Mouse (Mus musculus) kidney, postnatal 14 days (tissue): ENCODE data around the gene Nudt14.

ENCODE experiments used
- DNase-seq: peaks from one replicate; pipeline ENCODE4 v3.0.0; 2022; ENCODE audit warnings: mixed read lengths

Nudt14 gene

GRCm38 (mm10) chr12:112941776-112942713 lies at the start of gene Nudt14:
Gene Nudt14, minus strand, starts transcription at chr12:112942124.
- peak; percentile 90 for DNase-seq

- no peak for DNase-seq
Measured at GRCm38 (mm10) chr12:112991444-112991843, 49.5 kb upstream of the Nudt14 start.

- no peak for DNase-seq
Measured at GRCm38 (mm10) chr12:112990706-112991405, 48.9 kb upstream of the Nudt14 start.

- DNase-seq: no peak
Measured at GRCm38 (mm10) chr12:112987877-112988276, 46.0 kb upstream of the Nudt14 start.

- DNase-seq: no peak
Measured at GRCm38 (mm10) chr12:112985346-112985745, 43.4 kb upstream of the Nudt14 start.

- DNase-seq: no peak
Measured at GRCm38 (mm10) chr12:112982031-112982430, 40.1 kb upstream of the Nudt14 start.

GRCm38 (mm10) chr12:112977156-112977555 lies 35.2 kb upstream of the Nudt14 start:
- no peak for DNase-seq

GRCm38 (mm10) chr12:112976371-112977073 lies 34.6 kb upstream of the Nudt14 start, which contains the start of gene Btbd6:
Gene Btbd6, plus strand, starts transcription at chr12:112976482.
- peak; percentile 95 for DNase-seq

GRCm38 (mm10) chr12:112974736-112975135 lies 32.8 kb upstream of the Nudt14 start:
- DNase-seq: no peak

- DNase-seq: no peak
Measured at GRCm38 (mm10) chr12:112969616-112970015, 27.7 kb upstream of the Nudt14 start.

- DNase-seq: no peak
Measured at GRCm38 (mm10) chr12:112968943-112969342, 27.0 kb upstream of the Nudt14 start.

GRCm38 (mm10) chr12:112965783-112966182 lies 23.9 kb upstream of the Nudt14 start:
- no peak for DNase-seq

- DNase-seq: peak; percentile 42
Measured at GRCm38 (mm10) chr12:112961872-112962271, 19.9 kb upstream of the Nudt14 start.

- no peak for DNase-seq
Measured at GRCm38 (mm10) chr12:112961428-112961827, 19.5 kb upstream of the Nudt14 start.

- DNase-seq: no peak
Measured at GRCm38 (mm10) chr12:112959421-112959820, 17.5 kb upstream of the Nudt14 start.

GRCm38 (mm10) chr12:112958303-112958702 lies 16.4 kb upstream of the Nudt14 start:
- peak; percentile 56 for DNase-seq

- peak; percentile 83 for DNase-seq
Measured at GRCm38 (mm10) chr12:112955800-112956199, 13.9 kb upstream of the Nudt14 start.

- DNase-seq: no peak
Measured at GRCm38 (mm10) chr12:112952926-112953565, 11.1 kb upstream of the Nudt14 start.

- DNase-seq: peak; percentile 63
Measured at GRCm38 (mm10) chr12:112952433-112952832, 10.5 kb upstream of the Nudt14 start.

- DNase-seq: no peak
Measured at GRCm38 (mm10) chr12:112951150-112951842, 9.4 kb upstream of the Nudt14 start.

GRCm38 (mm10) chr12:112950761-112951129 lies 8.8 kb upstream of the Nudt14 start:
- no peak for DNase-seq
